Mouse (Mus musculus) ES-E14 (cell line): ENCODE results near the gene Bcar3.

Source experiments
- CHD2 ChIP-seq: IDR thresholded peaks from 2 replicates; pipeline ENCODE4 v1.6.1; 2014; ENCODE audit warnings: mild to moderate bottlenecking, low read depth, low read length, inconsistent platforms
- HCFC1 ChIP-seq: IDR thresholded peaks from 2 replicates; pipeline ENCODE4 v1.6.1; 2012; ENCODE audit warnings: low read length, inconsistent platforms, borderline replicate concordance; ENCODE audit not compliant: insufficient read depth
- ZC3H11A ChIP-seq: IDR thresholded peaks from 2 replicates; pipeline ENCODE4 v1.6.1; 2012; ENCODE audit warnings: low read depth, mild to moderate bottlenecking, inconsistent platforms, low read length, borderline replicate concordance
- ZNF384 ChIP-seq: IDR thresholded peaks from 2 replicates; pipeline ENCODE4 v1.6.1; 2012; ENCODE audit warnings: low read depth, low read length, inconsistent platforms

DNA sequence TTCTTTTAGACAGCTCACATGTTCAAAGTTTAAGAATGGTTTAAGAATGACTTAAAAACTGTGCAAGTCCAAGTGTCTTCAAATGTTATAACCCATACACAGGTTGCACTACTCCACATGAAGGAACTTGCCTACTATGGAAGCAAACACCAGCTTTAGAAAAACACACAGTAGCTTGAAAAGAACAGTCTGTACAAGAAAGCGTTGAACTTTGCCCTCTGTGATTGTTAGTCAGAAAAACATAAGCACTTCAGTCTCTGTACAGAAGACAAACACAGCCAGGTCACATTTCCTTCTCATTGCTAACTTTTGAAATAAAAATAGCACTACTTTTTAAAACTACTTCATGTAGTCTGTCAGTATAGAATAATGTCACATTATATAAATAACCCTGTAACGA, 244.9 kb downstream of the Bcar3 start:
- TF ChIP-seq ZNF384 (no peak), CHD2 (no peak), HCFC1 (no peak), ZC3H11A (no peak)
